Mouse (Mus musculus) liver, adult 2 months (tissue): ENCODE measurements at regions not wholly inside any gene's neighbourhood (a gene's known extent, or its start where the extent isn't known, plus 50 kb on each side); places are given as distances from the start of the nearest gene placed in this dataset.

Experiments
- CTCF ChIP-seq: fragments of 200-500 bp; IDR thresholded peaks from 2 replicates; pipeline ENCODE4 v1.5.1; 2011; ENCODE audit warnings: low read depth, low read length, control low read depth
- POLR2A ChIP-seq: fragments of 200-500 bp; IDR thresholded peaks from 2 replicates; pipeline ENCODE4 v1.6.1; 2011; ENCODE audit warnings: low read length, control low read depth; ENCODE audit not compliant: insufficient read depth; ENCODE audit errors: extremely low read depth

- TF ChIP-seq CTCF (no peak), POLR2A (no peak)
Measured at GRCm38 (mm10) chr3:35088241-35089080, 438.3 kb downstream of the Sox2 start.
